Mouse (Mus musculus) CH12.LX (cell line): ENCODE measurements around the gene Rptn. TPM values are rescaled to one million over a fixed set of nuclear protein-coding genes. Genes with fewer than 3 reads are reported as not detected.

Source experiments
- DNase-seq: peaks from one replicate; pipeline ENCODE4 v3.0.0-alpha.2; 2013; ENCODE audit errors: extremely low read depth
- H3K27ac ChIP-seq: 2 replicates; pipeline ENCODE4 v1.5.1; 2012; ENCODE audit warnings: low read depth, mild to moderate bottlenecking, control low read depth, moderate library complexity; ENCODE audit not compliant: insufficient read depth
- H3K27me3 ChIP-seq: replicated peaks from 2 replicates; pipeline ENCODE3; 2012; ENCODE audit warnings: inconsistent platforms
- H3K36me3 ChIP-seq, 2 experiments: replicated peaks in 1 of 2; 2 replicates each; pipeline versions ENCODE3 to v1.6.1; 2012; ENCODE audit warnings: inconsistent platforms in 1 of 2, low read length in 1 of 2, mild to moderate bottlenecking in 1 of 2, mixed read lengths in 1 of 2, moderate library complexity in 1 of 2; ENCODE audit not compliant: control insufficient read depth in 1 of 2, insufficient read depth in 1 of 2
- H3K4me1 ChIP-seq, 2 experiments: 2 replicates each; pipeline ENCODE4 v1.6.1; 2012; ENCODE audit warnings: inconsistent platforms in 1 of 2, moderate library complexity in 1 of 2; ENCODE audit not compliant: insufficient read depth in 2 of 2, control insufficient read depth in 1 of 2
- H3K4me2 ChIP-seq: 2 replicates; pipeline ENCODE4 v1.6.1; 2012; ENCODE audit warnings: low read depth, mild to moderate bottlenecking, control low read depth; ENCODE audit not compliant: poor library complexity, insufficient read depth, severe bottlenecking
- H3K4me3 ChIP-seq, 3 experiments: fragments of 150-350 bp in 1 of 3; sonication (generic) in 1 of 3; replicated peaks in 1 of 3; 2 replicates each; pipeline versions ENCODE3 to v1.5.1; 2011 to 2012; ENCODE audit warnings: low read depth in 2 of 3, low read length in 2 of 3, mild to moderate bottlenecking in 2 of 3, moderate library complexity in 2 of 3, control low read depth in 1 of 3, improper control_type of control experiment in 1 of 3, inconsistent platforms in 1 of 3, mixed read lengths in 1 of 3; ENCODE audit not compliant: poor library complexity in 1 of 3
- H3K79me2 ChIP-seq: replicated peaks from 2 replicates; pipeline ENCODE4 v1.6.1; 2012; ENCODE audit warnings: mild to moderate bottlenecking, moderate library complexity; ENCODE audit not compliant: control insufficient read depth, poor library complexity, insufficient read depth, severe bottlenecking; ENCODE audit errors: extremely low read depth
- H3K9ac ChIP-seq: 2 replicates; pipeline ENCODE4 v1.6.1; 2012; ENCODE audit warnings: low read depth, mild to moderate bottlenecking, control low read depth, moderate library complexity; ENCODE audit not compliant: insufficient read depth
- H3K9me3 ChIP-seq: replicated peaks from 2 replicates; pipeline ENCODE3; 2012; ENCODE audit warnings: low read length, inconsistent platforms, mixed read lengths
- CHD1 ChIP-seq: IDR thresholded peaks from 2 replicates; pipeline ENCODE4 v1.6.1; 2012; ENCODE audit warnings: low read depth, low read length, improper control_type of control experiment, inconsistent platforms
- CHD2 ChIP-seq: IDR thresholded peaks from 2 replicates; pipeline ENCODE4 v1.6.1; 2011; ENCODE audit warnings: low read length, improper control_type of control experiment
- CTCF ChIP-seq, 2 experiments: IDR thresholded peaks in 1 of 2; conservative IDR thresholded peaks in 1 of 2; 2 replicates each; pipeline ENCODE4 v1.5.1; 2011 to 2012; ENCODE audit warnings: low read depth in 2 of 2, low read length in 2 of 2, improper control_type of control experiment in 1 of 2, inconsistent platforms in 1 of 2, mild to moderate bottlenecking in 1 of 2, moderate library complexity in 1 of 2
- E2F4 ChIP-seq: IDR thresholded peaks from 2 replicates; pipeline ENCODE4 v1.6.1; 2011; ENCODE audit warnings: low read depth, low read length, improper control_type of control experiment; ENCODE audit not compliant: insufficient replicate concordance
- ELF1 ChIP-seq: IDR thresholded peaks from 2 replicates; pipeline ENCODE4 v1.6.1; 2014; ENCODE audit warnings: low read depth, mild to moderate bottlenecking, inconsistent platforms, low read length, improper control_type of control experiment
- EP300 ChIP-seq: IDR thresholded peaks from 2 replicates; pipeline ENCODE4 v1.6.1; 2011; ENCODE audit warnings: low read length, improper control_type of control experiment
- ETS1 ChIP-seq: conservative IDR thresholded peaks from 2 replicates; pipeline ENCODE4 v1.6.1; 2012; ENCODE audit warnings: low read depth, mild to moderate bottlenecking, inconsistent platforms, low read length, improper control_type of control experiment, moderate library complexity
- GABPA ChIP-seq: IDR thresholded peaks from 2 replicates; pipeline ENCODE4 v1.6.1; 2012; ENCODE audit warnings: low read depth, low read length, improper control_type of control experiment, inconsistent platforms; ENCODE audit not compliant: insufficient replicate concordance
- IRF4 ChIP-seq: IDR thresholded peaks from 2 replicates; pipeline ENCODE4 v1.6.1; 2014; ENCODE audit warnings: low read depth, mild to moderate bottlenecking, inconsistent platforms, low read length, improper control_type of control experiment
- KAT2A ChIP-seq: IDR thresholded peaks from 2 replicates; pipeline ENCODE4 v1.6.1; 2012; ENCODE audit warnings: low read length, improper control_type of control experiment, inconsistent platforms; ENCODE audit not compliant: insufficient replicate concordance
- MAFK ChIP-seq: IDR thresholded peaks from 2 replicates; pipeline ENCODE4 v1.6.1; 2011; ENCODE audit warnings: low read length, improper control_type of control experiment; ENCODE audit not compliant: insufficient replicate concordance
- MAX ChIP-seq: IDR thresholded peaks from 2 replicates; pipeline ENCODE4 v1.6.1; 2011; ENCODE audit warnings: low read length, improper control_type of control experiment
- MAZ ChIP-seq: IDR thresholded peaks from 2 replicates; pipeline ENCODE4 v1.6.1; 2012; ENCODE audit warnings: low read depth, mild to moderate bottlenecking, inconsistent platforms, low read length, improper control_type of control experiment, moderate library complexity
- MYC ChIP-seq: IDR thresholded peaks from 2 replicates; pipeline ENCODE4 v1.6.1; 2011; ENCODE audit warnings: low read depth, mild to moderate bottlenecking, improper control_type of control experiment, low read length
- NELFE ChIP-seq: IDR thresholded peaks from 2 replicates; pipeline ENCODE4 v1.6.1; 2011; ENCODE audit warnings: low read depth, low read length, improper control_type of control experiment
- NRF1 ChIP-seq: IDR thresholded peaks from 2 replicates; pipeline ENCODE4 v1.6.1; 2014; ENCODE audit warnings: low read depth, mild to moderate bottlenecking, inconsistent platforms, low read length, improper control_type of control experiment, moderate library complexity
- PAX5 ChIP-seq: IDR thresholded peaks from 2 replicates; pipeline ENCODE4 v1.6.1; 2012; ENCODE audit warnings: low read length, inconsistent platforms, mixed read lengths
- POLR2A ChIP-seq: IDR thresholded peaks from 2 replicates; pipeline ENCODE4 v1.6.1; 2011; ENCODE audit warnings: low read depth, mild to moderate bottlenecking, improper control_type of control experiment, low read length
- RAD21 ChIP-seq: IDR thresholded peaks from 2 replicates; pipeline ENCODE4 v1.6.1; 2011; ENCODE audit warnings: low read depth, mild to moderate bottlenecking, low read length, improper control_type of control experiment, moderate library complexity
- SMC3 ChIP-seq: IDR thresholded peaks from 2 replicates; pipeline ENCODE4 v1.6.1; 2011; ENCODE audit warnings: low read depth, low read length, improper control_type of control experiment
- TBP ChIP-seq: conservative IDR thresholded peaks from 2 replicates; pipeline ENCODE4 v1.6.1; 2011; ENCODE audit warnings: low read depth, low read length, improper control_type of control experiment
- TCF12 ChIP-seq: IDR thresholded peaks from 2 replicates; pipeline ENCODE4 v1.6.1; 2014; ENCODE audit warnings: low read depth, mild to moderate bottlenecking, inconsistent platforms, low read length, improper control_type of control experiment
- UBTF ChIP-seq: IDR thresholded peaks from 2 replicates; pipeline ENCODE4 v1.6.1; 2012; ENCODE audit warnings: low read depth, mild to moderate bottlenecking, inconsistent platforms, low read length, improper control_type of control experiment, moderate library complexity
- ZC3H11A ChIP-seq: IDR thresholded peaks from 2 replicates; pipeline ENCODE4 v1.6.1; 2012; ENCODE audit warnings: low read depth, mild to moderate bottlenecking, inconsistent platforms, low read length, improper control_type of control experiment
- ZKSCAN1 ChIP-seq: IDR thresholded peaks from 2 replicates; pipeline ENCODE4 v1.6.1; 2012; ENCODE audit warnings: low read depth, inconsistent platforms, low read length, improper control_type of control experiment, borderline replicate concordance
- ZMIZ1 ChIP-seq: IDR thresholded peaks from 2 replicates; pipeline ENCODE4 v1.6.1; 2012; ENCODE audit warnings: low read depth, mild to moderate bottlenecking, inconsistent platforms, low read length, improper control_type of control experiment
- dilution Hi-C: fragments of 300-500 bp; cut with MboI; formaldehyde crosslinking; loops from 2 replicates; pipeline ENCODE4 v1.14.3; 2020; ENCODE audit warnings: low sequenced_read_pairs; ENCODE audit not compliant: extremely low pct_unique_long_range_greater_than_20kb, extremely low pct_ligation_motif_present
- in situ Hi-C: fragments of 300-500 bp; cut with MboI; formaldehyde crosslinking; loops from 3 replicates; pipeline ENCODE4 v1.14.3; 2019; ENCODE audit warnings: low sequenced_read_pairs, low pct_ligation_motif_present, low pct_unique_long_range_greater_than_20kb, mixed read lengths
- polyA plus RNA-seq: library from polyadenylated mRNA; unstranded; fragments of >175 nt; gene quantifications from 2 replicates; pipeline ENCODE4 v1.2.1, GENCODE M21; 2012; ENCODE audit warnings: low read depth; ENCODE audit not compliant: insufficient read length
- total RNA-seq, 2 experiments: library from RNA; depleted of rRNA; stranded (reverse); fragments of 300-350 nt in 1 of 2; fragments of >200 nt in 1 of 2; gene quantifications; 2 replicates each; pipeline ENCODE4 v1.2.3; 2012 to 2014

Gene Rptn
- total and polyA plus RNA-seq, 3 experiments = not detected

DNA sequence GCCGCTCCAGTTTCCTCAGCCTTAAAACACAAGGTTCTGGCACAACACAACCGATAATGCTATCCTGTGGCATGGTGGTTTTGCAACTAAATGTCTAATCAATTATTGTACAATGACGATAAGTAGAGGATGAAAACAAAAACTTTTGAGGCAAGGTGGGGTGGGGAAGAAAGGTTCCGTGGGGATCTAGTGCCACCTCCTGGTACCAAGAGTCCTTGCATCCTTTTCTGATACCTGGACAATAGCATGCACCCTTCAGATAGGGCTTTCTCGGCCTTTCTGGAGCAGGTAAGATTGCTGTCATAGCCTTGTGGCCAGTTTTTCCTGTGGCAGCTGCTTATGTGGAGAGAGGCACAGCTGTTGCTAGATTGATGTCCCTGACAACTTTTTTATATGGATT is 13.5 kb downstream of the Rptn start:
- dilution Hi-C loops (no loop called here), in situ Hi-C loops (no loop called here)
- TF ChIP-seq TBP = no peak
- no peak for TF ChIP-seq PAX5
- peak; percentile 89 for TF ChIP-seq RAD21
- no peak for TF ChIP-seq ELF1
- TF ChIP-seq MYC = 0 out of 2 replicates have a peak, but pooled peaks have one; percentile 47
- no peak for TF ChIP-seq NRF1
- TF ChIP-seq MAX = 0 out of 2 replicates have a peak, but pooled peaks have one; percentile 21
- no peak for TF ChIP-seq IRF4
- TF ChIP-seq NELFE = peak; percentile 33; the same call in 1 of the 2 replicates
- no peak for TF ChIP-seq UBTF
- TF ChIP-seq ZC3H11A = peak; percentile 48
- no peak for TF ChIP-seq POLR2A
- TF ChIP-seq E2F4 = 0 out of 2 replicates have a peak, but pooled peaks have one; percentile 31
- TF ChIP-seq MAFK = no peak
- no peak for TF ChIP-seq CHD1
- TF ChIP-seq GABPA = no peak
- TF ChIP-seq CHD2 = no peak
- TF ChIP-seq EP300 = no peak
- TF ChIP-seq TCF12 = no peak
- peak; percentile 72 to 93 for TF ChIP-seq CTCF (conservative IDR thresholded peaks at IDR 0.05 in 1 of 2, IDR thresholded peaks at IDR 0.05 in 1 of 2; ENCODE audit: low read depth in 2 of 2, low read length in 2 of 2)
- no peak for TF ChIP-seq ZMIZ1
- no peak for TF ChIP-seq ETS1
- peak; percentile 93 for TF ChIP-seq SMC3
- no peak; the same call in 1 of the 2 replicates for TF ChIP-seq MAZ
- TF ChIP-seq ZKSCAN1 = no peak
- no peak for TF ChIP-seq KAT2A
- no peak overlapping the region for H3K27ac ChIP-seq
- H3K4me1 ChIP-seq = peaks cover 0 to 6% of the 10 kb centered on the region in 2 experiments; a peak in 2 of 4 replicates
- no peaks in the 10 kb centered on the region for H3K27me3 ChIP-seq
- DNase-seq = peak; percentile 54
- no peaks in the 10 kb centered on the region for H3K36me3 ChIP-seq
- no peaks in the 10 kb centered on the region for H3K79me2 ChIP-seq
- no peak overlapping the region for H3K9ac ChIP-seq
- no peaks in the 10 kb centered on the region for H3K9me3 ChIP-seq
- peak overlapping the region; percentile 61; the same call in 1 of the 2 replicates for H3K4me2 ChIP-seq
- H3K4me3 ChIP-seq = no peak overlapping the region
